Mouse (Mus musculus) thymus, postnatal 14 days (tissue): ENCODE measurements around the gene Trip12.
A peak's percentile ranks its signal among the peaks of the same experiment; 100 is the strongest.

ENCODE experiments used
- DNase-seq: peaks from one replicate; pipeline ENCODE4 v3.0.0; 2021

The Trip12 gene

DNA sequence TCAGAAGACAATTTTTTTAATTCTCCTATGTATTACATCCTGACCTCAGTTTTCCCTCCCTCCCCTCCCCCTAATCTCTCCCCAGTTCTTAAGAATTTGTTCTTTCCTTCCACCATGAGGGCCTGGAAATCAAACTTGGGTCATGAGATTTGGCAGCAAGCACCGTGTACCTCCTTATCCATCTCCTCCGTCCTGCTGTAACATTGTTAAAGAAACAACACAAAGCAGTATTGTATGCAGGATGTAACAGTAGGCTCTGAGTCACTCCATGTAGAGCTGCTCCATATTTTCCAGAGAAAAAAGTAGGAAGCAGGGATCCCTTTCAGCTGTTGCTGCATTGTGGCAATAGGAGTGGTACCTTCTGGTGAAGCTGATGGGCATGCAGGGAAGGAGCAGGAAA is 15.4 kb upstream of the Trip12 start:
- no peak for DNase-seq

DNA sequence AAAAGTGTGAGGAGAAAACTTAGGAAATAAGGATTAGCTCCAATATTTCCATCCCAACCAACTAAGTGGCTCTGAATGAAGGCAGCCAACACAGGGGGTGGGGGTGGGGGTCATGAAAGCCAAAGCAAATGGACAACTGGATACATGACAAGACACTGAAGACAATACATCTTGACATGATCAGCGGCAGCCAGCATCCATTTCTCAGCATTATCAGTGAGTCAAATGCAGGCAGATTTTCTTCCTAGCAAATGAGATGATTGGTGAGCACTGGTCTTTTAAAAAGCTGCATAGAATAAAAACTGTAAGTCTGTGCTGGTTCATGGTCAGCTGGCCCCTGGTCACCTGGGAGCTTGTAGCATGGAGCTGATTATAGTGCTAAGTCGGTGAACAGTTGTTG is 14.7 kb upstream of the Trip12 start:
- DNase-seq, result no peak

- DNase-seq, result no peak
These were observed 13.4 kb upstream of the Trip12 start for GRCm38 (mm10) chr1:84853721-84854120.

DNA sequence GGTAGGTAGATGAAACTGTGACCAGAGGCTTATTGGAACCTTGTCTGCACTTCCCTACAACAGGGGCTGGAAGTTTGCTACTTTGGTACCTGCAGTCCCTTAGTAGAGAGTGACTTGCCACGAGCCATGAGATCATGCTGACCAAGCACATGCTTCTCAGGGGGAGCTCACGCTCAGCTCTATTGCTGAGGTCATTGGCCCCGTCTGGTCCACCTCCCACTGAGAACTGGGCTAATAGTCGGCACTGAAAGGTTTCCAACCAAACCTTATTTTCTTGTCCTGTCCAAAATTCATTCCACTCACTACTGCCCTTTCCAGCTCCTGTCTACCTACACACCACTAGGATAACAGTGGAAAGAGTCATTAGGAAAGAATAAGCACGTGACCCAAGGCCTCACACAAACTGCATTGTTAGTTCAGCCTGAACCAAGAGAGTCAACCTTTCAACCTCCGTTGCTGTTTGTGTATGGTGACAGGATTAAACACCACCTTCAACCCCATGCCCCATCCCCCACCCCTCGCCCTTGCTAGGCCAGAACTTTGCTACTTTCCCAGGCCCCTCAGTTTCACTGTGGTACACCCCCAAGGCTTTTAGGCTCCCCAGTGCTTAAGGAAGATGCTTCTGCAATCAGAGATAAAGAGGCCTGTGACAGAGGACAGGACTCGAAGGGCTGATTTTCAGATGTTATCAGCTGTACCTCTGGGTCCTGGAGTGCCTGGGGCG is 11.4 kb upstream of the Trip12 start:
- DNase-seq, result no peak

GRCm38 (mm10) chr1:84850471-84850870 is 10.2 kb upstream of the Trip12 start:
- DNase-seq, result no peak

DNA sequence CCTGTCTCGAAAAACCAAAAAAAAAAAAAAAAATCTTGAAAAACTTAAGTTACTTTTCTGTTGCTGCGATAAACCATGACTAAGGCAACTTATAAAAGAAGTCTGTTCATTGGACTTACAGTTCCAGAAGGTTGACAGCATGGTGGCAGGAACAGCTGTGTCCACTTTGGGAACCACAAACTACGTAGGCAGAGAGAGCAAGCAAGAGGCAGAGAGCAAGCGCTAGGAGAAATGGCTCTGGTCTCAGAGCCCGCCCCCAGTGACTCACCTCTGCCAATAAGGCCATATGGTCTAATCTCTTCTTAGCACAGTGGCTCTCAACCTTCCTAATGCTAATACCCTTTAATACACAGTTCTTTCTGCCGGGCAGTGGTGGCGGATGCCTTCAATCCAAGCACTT is 9.5 kb upstream of the Trip12 start:
- no peak for DNase-seq

- DNase-seq, result no peak
These were observed 8.6 kb upstream of the Trip12 start for GRCm38 (mm10) chr1:84848801-84849455.

DNA sequence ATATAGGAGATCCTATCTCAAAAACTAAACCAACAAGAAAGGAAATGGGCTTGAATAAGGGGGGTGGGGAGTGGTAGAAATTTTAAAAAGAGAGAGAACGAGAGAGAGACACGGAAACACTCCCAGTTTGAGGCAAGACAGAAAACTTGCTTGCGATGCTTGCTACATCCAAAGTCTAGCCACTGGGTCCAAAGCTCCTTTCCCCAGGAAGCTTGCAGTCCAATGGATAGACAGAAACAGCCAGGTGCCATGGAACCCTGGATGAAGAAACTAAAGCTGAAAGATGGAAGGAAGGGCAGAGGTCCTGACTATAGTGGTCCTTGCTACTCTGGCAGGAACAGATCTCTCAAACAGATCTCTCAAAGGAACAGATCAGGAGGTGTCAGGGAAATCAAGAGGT is 8.0 kb upstream of the Trip12 start:
- DNase-seq, result no peak

DNA sequence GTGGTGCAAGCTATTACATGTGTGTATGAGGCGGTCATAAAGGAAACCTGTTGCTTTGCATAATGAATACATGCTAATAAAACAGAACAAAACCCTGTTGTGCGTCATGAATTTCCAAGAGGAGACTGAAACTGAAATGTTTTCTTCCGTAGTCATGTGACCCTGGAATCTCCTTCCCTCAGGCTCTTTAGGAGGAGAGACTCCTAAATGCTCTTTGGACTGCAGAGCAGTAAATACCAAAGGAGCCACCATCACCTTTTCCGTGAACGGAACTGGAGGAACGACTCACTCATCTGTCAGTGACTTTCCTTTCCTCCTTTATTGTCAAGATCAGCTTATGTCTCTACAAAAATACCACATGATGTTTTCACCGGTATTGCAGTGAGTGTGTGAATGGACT is 7.4 kb upstream of the Trip12 start:
- DNase-seq, result no peak

GRCm38 (mm10) chr1:84843366-84843765 is 3.0 kb upstream of the Trip12 start:
- DNase-seq, result no peak

GRCm38 (mm10) chr1:84841061-84841460 is 745 bp upstream of the Trip12 start:
- no peak for DNase-seq

DNA sequence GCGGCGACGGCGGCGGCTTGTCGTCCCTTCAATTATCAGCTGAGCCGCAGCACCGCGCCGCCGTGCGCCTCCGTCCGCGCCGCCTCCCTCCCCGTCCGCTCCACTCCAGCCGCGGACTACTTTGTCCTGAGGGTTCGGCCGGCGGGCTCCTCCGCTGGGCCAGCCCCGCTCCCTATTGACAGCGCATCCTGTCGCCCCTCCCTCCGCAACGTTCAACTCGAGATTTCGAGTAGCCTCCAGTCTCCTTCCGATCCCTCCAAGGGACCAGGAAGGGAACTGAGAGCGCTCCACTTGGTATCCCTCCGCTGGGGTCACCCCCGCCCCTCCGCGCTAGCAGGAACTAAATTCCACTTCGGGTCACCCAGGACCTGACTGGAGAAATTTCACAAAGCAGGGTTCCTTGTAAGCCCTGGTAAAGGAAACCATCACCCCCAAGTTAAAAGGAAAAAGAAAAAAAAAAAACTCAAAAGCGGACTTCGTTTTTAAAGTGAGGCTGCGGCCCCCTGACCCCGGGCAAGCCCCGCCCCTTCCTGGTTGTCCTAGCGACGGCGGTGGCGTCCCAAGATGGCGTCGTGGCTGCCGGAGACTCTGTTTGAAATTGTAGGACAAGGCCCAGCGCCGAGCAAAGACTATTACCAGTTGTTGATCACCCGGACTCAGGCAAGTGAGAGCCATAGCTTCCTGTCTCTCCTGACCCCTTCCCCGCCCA is 853 bp downstream of the Trip12 start, which contains the start of gene Fbxo36:
Gene Fbxo36 (plus strand): TSS at position 533 of the 709 bp plus-strand sequence.
- peak; percentile 93 for DNase-seq

DNA sequence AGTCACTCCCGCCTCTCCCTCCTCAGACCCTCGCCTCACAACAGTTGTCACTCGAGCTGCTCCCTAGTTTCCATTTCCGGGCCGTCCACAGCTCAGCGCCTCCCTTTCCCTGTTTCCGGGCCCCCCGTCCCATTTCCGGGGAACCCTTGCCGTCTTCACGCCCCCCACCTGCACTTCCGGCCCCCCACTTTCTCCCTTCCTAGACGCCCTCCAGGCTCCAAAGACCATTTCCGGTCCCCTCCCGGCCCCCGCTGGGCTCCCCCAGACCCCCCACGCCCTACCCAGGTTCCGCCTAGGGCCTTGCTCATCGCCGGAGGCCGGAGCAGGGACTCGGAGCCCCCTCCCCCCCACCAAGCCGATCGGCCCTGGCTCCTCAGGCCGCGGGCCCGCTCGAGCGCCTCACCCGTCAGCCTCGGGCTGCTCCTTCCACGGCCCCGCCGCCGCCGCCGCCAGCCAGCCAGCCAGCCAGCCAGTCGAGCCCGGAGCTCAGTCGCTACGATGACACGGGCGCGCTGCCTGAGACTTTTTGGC is 1.6 kb downstream of the Trip12 start:
- DNase-seq, result peak; percentile 93

DNA sequence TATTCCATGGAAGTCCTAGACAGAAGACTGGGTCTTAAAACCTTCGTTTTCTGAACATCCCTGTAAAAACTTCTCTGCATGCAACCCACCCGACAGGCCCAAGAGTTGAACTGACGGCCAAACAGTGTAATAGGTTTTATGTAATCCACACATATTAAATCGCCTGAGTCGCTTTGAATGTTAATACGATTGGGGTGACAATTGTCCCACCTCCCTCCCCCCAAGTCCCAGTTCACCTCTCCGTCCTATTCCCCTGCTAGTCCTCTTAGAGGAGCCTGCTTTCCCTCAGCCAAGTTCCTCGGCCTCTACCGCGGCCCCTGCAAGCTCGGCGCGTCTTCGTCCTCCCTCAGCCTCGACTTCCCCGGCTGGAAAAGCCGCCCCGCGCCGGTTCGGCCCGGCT is 2.2 kb downstream of the Trip12 start:
- DNase-seq, result no peak

GRCm38 (mm10) chr1:84837523-84838145 is 2.7 kb downstream of the Trip12 start:
- peak; percentile 20 for DNase-seq

DNA sequence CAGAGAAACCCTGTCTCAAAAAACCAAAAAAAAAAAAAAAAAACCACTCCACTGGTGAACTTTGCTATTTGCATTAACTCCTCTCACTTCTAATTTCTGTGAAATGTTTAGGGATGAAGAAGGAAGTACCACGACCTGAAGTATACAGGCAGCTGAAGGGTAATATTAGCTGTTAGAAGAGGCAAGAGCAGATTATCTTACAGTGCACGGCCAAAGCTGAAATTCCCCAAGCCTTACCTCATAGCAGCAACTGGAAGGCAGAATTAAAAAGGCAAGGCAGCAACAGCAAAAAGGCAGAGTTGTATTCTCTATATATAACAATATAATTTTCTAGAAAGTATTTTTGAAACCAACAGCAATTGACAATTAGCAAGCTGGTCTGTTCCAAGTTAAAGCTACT is 15.2 kb downstream of the Trip12 start:
- no peak for DNase-seq

- no peak for DNase-seq
These were observed 22.7 kb downstream of the Trip12 start for GRCm38 (mm10) chr1:84817596-84817995.

GRCm38 (mm10) chr1:84803788-84804187 is 36.5 kb downstream of the Trip12 start:
- no peak for DNase-seq

DNA sequence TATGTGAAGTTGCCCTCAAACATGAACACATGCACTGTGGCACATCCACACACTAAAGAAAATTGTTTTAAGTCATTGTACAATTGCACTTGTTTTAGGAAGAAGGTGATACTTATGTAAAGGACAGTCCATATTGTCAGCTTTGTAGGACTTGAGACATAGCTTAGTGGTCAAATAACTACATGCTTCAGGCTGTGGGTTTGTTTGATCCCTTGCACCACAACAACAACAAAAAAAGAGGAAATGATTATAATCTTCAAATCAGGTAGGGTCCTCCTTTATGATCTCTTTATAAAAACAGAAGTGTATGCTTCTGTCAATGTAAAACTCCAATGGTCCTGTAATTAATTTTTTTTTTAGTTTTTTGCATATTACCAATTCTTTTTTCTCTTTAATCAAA is 41.1 kb downstream of the Trip12 start:
- no peak for DNase-seq

DNA sequence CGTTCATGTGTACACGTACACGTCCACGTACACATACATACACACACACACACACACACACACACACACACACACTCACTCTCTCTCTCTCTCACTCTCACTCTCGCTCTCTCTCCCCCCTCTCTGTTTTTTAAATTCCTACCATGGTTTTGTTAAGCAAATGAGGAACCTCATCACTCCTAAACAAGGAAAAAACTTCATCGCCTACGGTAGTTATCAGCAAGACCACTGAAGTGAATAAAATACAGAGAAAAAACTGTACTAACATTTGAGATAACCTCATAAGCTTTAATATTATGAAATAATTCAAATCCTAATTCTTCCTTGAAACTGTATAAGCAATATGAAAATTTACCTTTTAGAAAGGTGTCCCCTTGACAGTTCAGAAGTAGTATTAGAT is 45.0 kb downstream of the Trip12 start:
- DNase-seq, result no peak

DNA sequence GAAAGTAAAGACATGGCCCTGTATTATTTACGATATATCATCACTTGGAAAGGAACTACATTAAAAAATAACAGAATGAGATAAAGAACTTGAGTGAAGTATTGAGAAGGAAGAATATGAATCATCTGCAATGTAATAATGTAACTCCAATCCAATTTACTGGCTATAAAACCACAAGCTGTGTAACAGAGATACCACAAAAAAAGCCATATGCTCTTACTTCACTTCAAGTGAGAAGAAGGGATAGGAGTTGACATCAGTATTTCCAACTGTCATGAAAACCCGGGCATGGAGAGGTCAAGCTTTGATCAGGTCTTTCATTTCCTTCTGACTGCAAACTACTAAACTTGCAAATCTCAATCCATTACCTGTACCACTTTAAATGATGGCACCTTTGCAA is 48.9 kb downstream of the Trip12 start:
- DNase-seq, result no peak

DNA sequence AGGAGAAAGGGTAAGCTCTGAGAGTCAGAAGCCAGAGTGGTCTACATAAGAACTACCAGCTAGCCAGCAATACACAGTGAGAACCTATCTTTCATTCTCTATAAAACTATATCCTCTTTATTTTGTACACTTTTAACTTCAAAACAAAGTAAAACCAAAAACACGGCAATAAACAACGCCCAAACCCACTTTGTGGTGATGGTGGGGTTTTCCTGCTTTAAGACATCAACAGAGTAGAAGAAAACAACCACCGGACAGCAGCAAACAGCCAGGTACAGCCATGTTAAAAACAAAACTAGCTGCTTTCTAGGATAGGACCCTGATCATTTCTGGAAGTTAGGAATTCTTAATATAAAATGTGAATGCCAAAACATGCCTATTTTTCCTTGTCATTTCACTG is 59.7 kb downstream of the Trip12 start:
- DNase-seq, result no peak

DNA sequence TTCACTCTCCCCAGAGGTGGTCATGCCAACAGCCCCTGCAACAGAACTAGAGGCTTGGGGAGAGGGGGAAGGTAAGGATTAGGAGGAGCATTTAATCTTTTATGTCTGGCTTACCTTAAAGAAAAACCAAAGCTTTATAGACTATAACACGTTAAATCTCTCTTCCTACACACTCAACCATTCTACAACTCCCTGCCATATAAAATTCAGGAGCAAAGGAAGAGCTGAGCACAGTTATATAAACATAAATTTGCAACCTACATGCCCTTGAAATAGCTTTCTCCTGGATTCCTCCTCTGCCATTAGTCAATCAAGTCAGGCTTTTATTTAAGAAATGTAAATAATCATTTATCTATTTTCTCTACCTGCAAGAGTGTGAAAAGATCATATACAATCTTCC is 62.9 kb downstream of the Trip12 start:
- no peak for DNase-seq
